Mouse (Mus musculus) heart, postnatal 0 days (tissue): ENCODE data around the gene Gm47289. TPM values are rescaled to one million over a fixed set of nuclear protein-coding genes. Genes with fewer than 3 reads are reported as not detected.

ENCODE experiments used
- ATAC-seq: fragments of 200-750 bp; cut with Nextera tagmentation; 2 replicates; pipeline ENCODE4 v1.8.0; 2017; ENCODE audit warnings: low read depth, moderate number of reproducible peaks, moderate library complexity; ENCODE audit not compliant: insufficient read depth
- DNase-seq: peaks from one replicate; pipeline ENCODE4 v3.0.0-alpha.2; 2016; ENCODE audit warnings: low spot score
- H3K27ac ChIP-seq: fragments of 300-500 bp; sonication (generic); 2 replicates; pipeline ENCODE4 v1.5.1; 2014; ENCODE audit warnings: low read depth, mild to moderate bottlenecking
- H3K27me3 ChIP-seq: fragments of 300-500 bp; sonication (generic); 2 replicates; pipeline ENCODE4 v1.6.1; 2014; ENCODE audit warnings: low read length, mixed read lengths; ENCODE audit not compliant: control insufficient read depth, insufficient read depth
- H3K36me3 ChIP-seq: fragments of 300-500 bp; sonication (generic); replicated peaks from 2 replicates; pipeline ENCODE4 v1.6.1; 2014; ENCODE audit warnings: low read length, mixed read lengths; ENCODE audit not compliant: control insufficient read depth, insufficient read depth
- H3K4me1 ChIP-seq: fragments of 300-500 bp; sonication (generic); 2 replicates; pipeline ENCODE4 v1.6.1; 2014; ENCODE audit warnings: antibody characterized with exemption; ENCODE audit not compliant: control insufficient read depth, insufficient read depth
- H3K4me2 ChIP-seq: fragments of 300-500 bp; sonication (generic); 2 replicates; pipeline ENCODE4 v1.6.1; 2014; ENCODE audit warnings: low read depth, mild to moderate bottlenecking, low read length, moderate library complexity
- H3K4me3 ChIP-seq: fragments of 300-500 bp; sonication (generic); 2 replicates; pipeline ENCODE4 v1.5.1; 2014; ENCODE audit warnings: low read depth, low read length
- H3K9ac ChIP-seq: fragments of 300-500 bp; sonication (generic); replicated peaks from 2 replicates; pipeline ENCODE4 v1.6.1; 2014; ENCODE audit warnings: low read depth, low read length, mixed read lengths
- H3K9me3 ChIP-seq: fragments of 300-500 bp; sonication (generic); replicated peaks from 2 replicates; pipeline ENCODE4 v1.6.1; 2016; ENCODE audit warnings: low read length; ENCODE audit not compliant: control insufficient read depth
- CTCF ChIP-seq: IDR thresholded peaks from 2 replicates; pipeline ENCODE4 v1.5.1; 2016; ENCODE audit warnings: antibody characterized with exemption, control low read depth, low read depth
- EP300 ChIP-seq: IDR thresholded peaks from 2 replicates; pipeline ENCODE4 v1.6.1; 2016; ENCODE audit warnings: antibody characterized with exemption, low read depth
- WGBS: fragments of 180-500 bp; shearing (Covaris S2); extraction: QIAGEN DNeasy Blood & Tissue Kit; methylation state at CpG from one replicate; pipeline ENCODE4 v1.1.7; 2014; 5-methylcytosine and 5-hydroxymethylcytosine counted together
- polyA plus RNA-seq: library from polyadenylated mRNA; unstranded; fragments of >200 nt; fragmentation: Nextera tagmentation; extraction: Ambion mirVana; gene quantifications from 2 replicates; pipeline ENCODE4 v1.2.1, GENCODE M21; 2015
- total RNA-seq: library from RNA; depleted of rRNA; stranded (reverse); fragments of >200 nt; gene quantifications from 2 replicates; pipeline ENCODE4 v1.2.3, GENCODE M21; 2014; ENCODE audit warnings: low replicate concordance; rRNA removed

The Gm47289 gene
- total RNA-seq (not detected in 2 replicates), polyA plus RNA-seq (not detected in 2 replicates)

GRCm38 (mm10) chr9:119158861-119159260 is at the start of gene Gm47289:
Gm47289 (plus strand) TSS chr9:119159161.
- TF ChIP-seq EP300: no peak
- no peak for TF ChIP-seq CTCF
- ATAC-seq (no peak), DNase-seq (no peak)
- H3K9ac ChIP-seq: no peak within 1 kb of the TSS
- H3K4me2 ChIP-seq: no peak within 1 kb of the TSS
- WGBS: 39% methylated on average over 4 of the region's 4 CpGs
- H3K4me3 ChIP-seq: no peak within 1 kb of the TSS
- H3K27ac ChIP-seq: no peak within 1 kb of the TSS
- peaks cover 30% of the 10 kb centered on the region for H3K27me3 ChIP-seq
- H3K36me3 ChIP-seq: no peaks in the 10 kb centered on the region
- no peaks in the 10 kb centered on the region for H3K9me3 ChIP-seq
- H3K4me1 ChIP-seq: 0 out of 2 replicates have a peak, but pooled peaks cover 3% of the 10 kb centered on the region

- TF ChIP-seq CTCF: no peak
- no peak for TF ChIP-seq EP300
- WGBS: 64% methylated on average over 12 of the region's 12 CpGs
- no peaks in the 10 kb centered on the region for H3K36me3 ChIP-seq
- ATAC-seq: no peak
- no peak overlapping the region for H3K27ac ChIP-seq
- H3K4me3 ChIP-seq: no peak overlapping the region
- H3K9ac ChIP-seq: no peak overlapping the region
- DNase-seq: no peak
- H3K4me2 ChIP-seq: no peak overlapping the region
- no peaks in the 10 kb centered on the region for H3K9me3 ChIP-seq
- no peaks in the 10 kb centered on the region for H3K27me3 ChIP-seq
- no peaks in the 10 kb centered on the region for H3K4me1 ChIP-seq
Measured at GRCm38 (mm10) chr9:119109685-119110353, 49.1 kb upstream of the Gm47289 start.

GRCm38 (mm10) chr9:119110640-119111039 is 48.3 kb upstream of the Gm47289 start:
- DNase-seq (no peak), ATAC-seq (no peak)
- Histone ChIP-seq H3K4me2 (no peak overlapping the region), H3K4me1 (no peaks in the 10 kb centered on the region), H3K36me3 (no peaks in the 10 kb centered on the region), H3K4me3 (no peak overlapping the region), H3K27ac (no peak overlapping the region), H3K9me3 (no peaks in the 10 kb centered on the region), H3K9ac (no peak overlapping the region), H3K27me3 (no peaks in the 10 kb centered on the region)
- 58% methylated on average over 3 of the region's 3 CpGs for WGBS
- TF ChIP-seq CTCF: no peak
- no peak for TF ChIP-seq EP300

GRCm38 (mm10) chr9:119114911-119115310 is 44.0 kb upstream of the Gm47289 start:
- Histone ChIP-seq H3K4me1 (no peaks in the 10 kb centered on the region), H3K27me3 (no peaks in the 10 kb centered on the region), H3K4me2 (no peak overlapping the region), H3K4me3 (no peak overlapping the region), H3K9me3 (no peaks in the 10 kb centered on the region), H3K27ac (no peak overlapping the region), H3K36me3 (no peaks in the 10 kb centered on the region), H3K9ac (no peak overlapping the region)
- no peak for DNase-seq
- WGBS: 78% methylated on average over 17 of the region's 17 CpGs
- TF ChIP-seq EP300: no peak
- no peak for TF ChIP-seq CTCF
- ATAC-seq: no peak

- no peaks in the 10 kb centered on the region for H3K36me3 ChIP-seq
- H3K4me1 ChIP-seq: no peaks in the 10 kb centered on the region
- H3K9me3 ChIP-seq: no peaks in the 10 kb centered on the region
- no peak for ATAC-seq
- no peak overlapping the region for H3K9ac ChIP-seq
- H3K4me2 ChIP-seq: no peak overlapping the region
- no peak for TF ChIP-seq EP300
- TF ChIP-seq CTCF: no peak
- H3K27ac ChIP-seq: no peak overlapping the region
- H3K27me3 ChIP-seq: no peaks in the 10 kb centered on the region
- no peak for DNase-seq
- WGBS: 84% methylated on average over 19 of the region's 19 CpGs
- no peak overlapping the region for H3K4me3 ChIP-seq
Measured at GRCm38 (mm10) chr9:119119409-119120167, 39.4 kb upstream of the Gm47289 start.
